Mouse (Mus musculus): ENCODE data around the gene Hlcs.

GRCm38 (mm10) chr16:94248721-94249120, 64.7 kb downstream of the Hlcs start:
- TF ChIP-seq CTCF (IDR thresholded peaks at IDR 0.05; ENCODE audit: low read depth, low read length), result no peak
- TF ChIP-seq POLR2A (IDR thresholded peaks at IDR 0.05; ENCODE audit: borderline replicate concordance, low read depth, low read length), result no peak

Measured in bone marrow macrophage, adult 2 months (primary cell).